Mouse (Mus musculus) hindbrain, embryonic 13.5 days (tissue): ENCODE results near the gene Dclre1b. TPM values are rescaled to one million over a fixed set of nuclear protein-coding genes. Genes with fewer than 3 reads are reported as not detected.
"Not testable (repeated sequence)": the region's sequence is repeated elsewhere in the genome, so short reads cannot be mapped to it uniquely, and the experiment has no call there.

Experiments
- ATAC-seq: fragments of 200-750 bp; cut with Nextera tagmentation; 2 replicates; pipeline ENCODE4 v1.8.0; 2017; ENCODE audit warnings: moderate TSS enrichment; ENCODE audit not compliant: low FRiP score
- H3K27ac ChIP-seq: fragments of 300-500 bp; sonication (generic); 2 replicates; pipeline ENCODE4 v1.5.1; 2015; ENCODE audit warnings: inconsistent platforms, mild to moderate bottlenecking, moderate library complexity
- H3K27me3 ChIP-seq: fragments of 300-500 bp; sonication (generic); 2 replicates; pipeline ENCODE4 v1.6.1; 2015; ENCODE audit warnings: mild to moderate bottlenecking, inconsistent platforms
- H3K36me3 ChIP-seq: fragments of 300-500 bp; sonication (generic); 2 replicates; pipeline ENCODE4 v1.6.1; 2015; ENCODE audit warnings: mild to moderate bottlenecking, inconsistent platforms
- H3K4me1 ChIP-seq: fragments of 300-500 bp; sonication (generic); replicated peaks from 2 replicates; pipeline ENCODE4 v1.6.1; 2015; ENCODE audit warnings: inconsistent platforms
- H3K4me2 ChIP-seq: fragments of 300-500 bp; sonication (generic); 2 replicates; pipeline ENCODE4 v1.6.1; 2015; ENCODE audit warnings: inconsistent platforms, mild to moderate bottlenecking, moderate library complexity
- H3K4me3 ChIP-seq: fragments of 300-500 bp; sonication (generic); 2 replicates; pipeline ENCODE4 v1.5.1; 2015; ENCODE audit warnings: mild to moderate bottlenecking, inconsistent platforms
- H3K9ac ChIP-seq: fragments of 300-500 bp; sonication (generic); 2 replicates; pipeline ENCODE4 v1.6.1; 2015; ENCODE audit warnings: mild to moderate bottlenecking, inconsistent platforms
- H3K9me3 ChIP-seq: fragments of 300-500 bp; sonication (generic); 2 replicates; pipeline ENCODE4 v1.6.1; 2016; ENCODE audit warnings: inconsistent platforms
- WGBS: fragments of 180-500 bp; shearing (Covaris S2); methylation state at CpG from one replicate; pipeline ENCODE4 v1.1.7; 2015; 5-methylcytosine and 5-hydroxymethylcytosine counted together
- polyA plus RNA-seq: library from polyadenylated mRNA; unstranded; fragments of >200 nt; fragmentation: Nextera tagmentation; extraction: Ambion mirVana; gene quantifications from 2 replicates; pipeline ENCODE4 v1.2.1, GENCODE M21; 2015

The Dclre1b gene
- polyA plus RNA-seq, 1 experiment from 2014 or later = 22.2 TPM

- H3K9me3 ChIP-seq = no peaks in the 10 kb centered on the region
- no peaks in the 10 kb centered on the region for H3K27me3 ChIP-seq
- no peak overlapping the region for H3K4me2 ChIP-seq
- ATAC-seq = no peak
- H3K4me1 ChIP-seq = no peaks in the 10 kb centered on the region
- WGBS = 100% methylated on average over 5 of the region's 5 CpGs
- no peaks in the 10 kb centered on the region for H3K36me3 ChIP-seq
- H3K9ac ChIP-seq = no peak overlapping the region
- no peak overlapping the region for H3K4me3 ChIP-seq
- H3K27ac ChIP-seq = no peak overlapping the region
Observed at GRCm38 (mm10) chr3:103836453-103836852, 27.2 kb upstream of the Dclre1b start.

DNA sequence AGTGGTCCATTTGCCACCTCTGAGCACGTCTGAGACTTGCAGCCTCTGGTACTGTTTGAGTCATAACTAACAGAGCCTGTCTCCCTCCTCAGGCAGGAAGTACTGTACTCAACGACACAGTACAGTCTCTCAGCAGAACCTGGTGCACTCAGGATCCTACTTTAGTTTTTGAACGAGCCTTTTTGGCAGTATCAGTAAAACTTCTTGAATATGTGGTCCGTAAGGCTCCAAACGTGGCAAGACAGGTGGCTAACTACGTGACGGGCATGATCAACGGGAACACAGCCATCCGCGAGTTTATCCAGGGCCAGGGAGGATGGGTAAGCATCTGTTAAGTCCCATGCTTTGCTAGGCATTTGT, 26.7 kb upstream of the Dclre1b start:
- ATAC-seq = no peak
- 83% methylated on average over 10 of the region's 10 CpGs for WGBS
- Histone ChIP-seq H3K4me2 (no peak overlapping the region), H3K9ac (no peak overlapping the region), H3K9me3 (no peaks in the 10 kb centered on the region), H3K36me3 (no peaks in the 10 kb centered on the region), H3K4me3 (no peak overlapping the region), H3K27ac (no peak overlapping the region), H3K4me1 (no peaks in the 10 kb centered on the region), H3K27me3 (no peaks in the 10 kb centered on the region)

GRCm38 (mm10) chr3:103835272-103835950, 26.2 kb upstream of the Dclre1b start:
- H3K4me3 ChIP-seq = no peak overlapping the region
- no peak overlapping the region for H3K4me2 ChIP-seq
- 82% methylated on average over 6 of the region's 6 CpGs for WGBS
- no peaks in the 10 kb centered on the region for H3K9me3 ChIP-seq
- H3K4me1 ChIP-seq = no peaks in the 10 kb centered on the region
- H3K36me3 ChIP-seq = no peaks in the 10 kb centered on the region
- H3K27ac ChIP-seq = no peak overlapping the region
- ATAC-seq = no peak
- H3K27me3 ChIP-seq = no peaks in the 10 kb centered on the region
- no peak overlapping the region for H3K9ac ChIP-seq

GRCm38 (mm10) chr3:103834001-103834400, 24.8 kb upstream of the Dclre1b start:
- Histone ChIP-seq H3K9ac (no peak overlapping the region), H3K36me3 (no peaks in the 10 kb centered on the region), H3K27me3 (no peaks in the 10 kb centered on the region), H3K4me2 (no peak overlapping the region), H3K4me3 (no peak overlapping the region), H3K4me1 (no peaks in the 10 kb centered on the region), H3K9me3 (no peaks in the 10 kb centered on the region), H3K27ac (no peak overlapping the region)
- WGBS = 90% methylated on average over 2 of the region's 2 CpGs
- no peak for ATAC-seq

GRCm38 (mm10) chr3:103832426-103832825, 23.2 kb upstream of the Dclre1b start, which contains the start of gene Bcl2l15:
Gene Bcl2l15, plus strand, starts transcription at chr3:103832601.
- H3K9ac ChIP-seq = no peak within 1 kb of the TSS
- no peaks in the 10 kb centered on the region for H3K9me3 ChIP-seq
- ATAC-seq = no peak
- H3K27me3 ChIP-seq = no peaks in the 10 kb centered on the region
- H3K4me1 ChIP-seq = no peaks in the 10 kb centered on the region
- no peak within 1 kb of the TSS for H3K4me3 ChIP-seq
- no peaks in the 10 kb centered on the region for H3K36me3 ChIP-seq
- no peak within 1 kb of the TSS for H3K27ac ChIP-seq
- no peak within 1 kb of the TSS for H3K4me2 ChIP-seq

GRCm38 (mm10) chr3:103831146-103831545, 21.9 kb upstream of the Dclre1b start:
- Histone ChIP-seq H3K4me2 (no peak overlapping the region), H3K4me3 (no peak overlapping the region), H3K4me1 (no peaks in the 10 kb centered on the region), H3K36me3 (0 out of 2 replicates have a peak, but pooled peaks cover 4% of the 10 kb centered on the region), H3K27me3 (no peaks in the 10 kb centered on the region), H3K9ac (no peak overlapping the region), H3K9me3 (no peaks in the 10 kb centered on the region), H3K27ac (no peak overlapping the region)
- 85% methylated on average over 7 of the region's 7 CpGs for WGBS
- ATAC-seq = no peak

DNA sequence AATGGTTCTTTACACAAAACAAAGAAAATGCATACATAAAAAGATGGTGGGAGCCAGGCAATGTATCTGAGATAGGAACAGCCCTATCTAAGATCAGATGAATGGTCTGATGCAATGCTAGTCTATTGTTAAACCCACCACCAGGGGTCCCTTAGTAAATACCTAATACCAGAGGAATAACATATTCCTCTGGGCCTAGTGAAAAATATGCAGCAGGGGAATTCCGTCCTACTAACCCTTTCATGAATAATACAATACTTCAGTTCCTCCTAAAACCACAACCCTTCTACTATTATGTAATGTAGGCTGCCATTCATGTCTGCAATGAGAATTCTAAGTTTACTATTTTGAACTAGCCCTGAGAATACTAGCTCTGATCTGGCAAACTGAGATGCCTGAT, 21.4 kb upstream of the Dclre1b start:
- H3K9ac ChIP-seq, H3K36me3 ChIP-seq, H3K4me3 ChIP-seq, H3K9me3 ChIP-seq, H3K27ac ChIP-seq, H3K27me3 ChIP-seq, H3K4me2 ChIP-seq, ATAC-seq, H3K4me1 ChIP-seq: not testable (repeated sequence)
- WGBS = 54% methylated on average over 1 of the region's 1 CpGs

- no peaks in the 10 kb centered on the region for H3K4me1 ChIP-seq
- no peak overlapping the region for H3K4me3 ChIP-seq
- no peak overlapping the region for H3K4me2 ChIP-seq
- 0 out of 2 replicates have a peak, but pooled peaks cover 4% of the 10 kb centered on the region for H3K36me3 ChIP-seq
- H3K27ac ChIP-seq = no peak overlapping the region
- 88% methylated on average over 3 of the region's 3 CpGs for WGBS
- no peak for ATAC-seq
- no peaks in the 10 kb centered on the region for H3K9me3 ChIP-seq
- H3K9ac ChIP-seq = no peak overlapping the region
- no peaks in the 10 kb centered on the region for H3K27me3 ChIP-seq
Observed at GRCm38 (mm10) chr3:103829036-103829435, 19.8 kb upstream of the Dclre1b start.

DNA sequence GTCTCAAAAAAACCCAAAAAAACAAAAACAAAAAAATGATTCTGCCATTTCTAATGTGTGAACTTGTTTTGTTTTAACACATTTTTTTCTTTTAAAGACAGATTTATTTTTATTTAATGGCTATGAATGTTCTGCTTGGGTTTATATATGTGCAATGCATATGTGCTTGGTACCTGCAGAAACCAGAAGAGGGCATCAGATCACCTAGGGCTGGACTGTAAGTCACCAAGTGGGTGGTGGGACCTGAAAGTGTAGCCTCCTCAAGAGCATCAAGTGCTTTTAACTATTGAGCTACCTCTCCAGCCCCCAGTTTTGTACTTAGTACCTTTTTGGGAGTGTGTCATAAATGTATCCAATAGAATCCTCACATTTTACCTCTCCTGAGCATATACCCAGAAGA, 18.3 kb upstream of the Dclre1b start:
- H3K27me3 ChIP-seq = no peaks in the 10 kb centered on the region
- peaks cover 11% of the 10 kb centered on the region for H3K36me3 ChIP-seq
- no peak overlapping the region for H3K9ac ChIP-seq
- H3K4me2 ChIP-seq = no peak overlapping the region
- no peaks in the 10 kb centered on the region for H3K9me3 ChIP-seq
- peaks cover 3% of the 10 kb centered on the region; the same call in 1 of the 2 replicates for H3K4me1 ChIP-seq
- H3K4me3 ChIP-seq = no peak overlapping the region
- ATAC-seq = no peak
- H3K27ac ChIP-seq = no peak overlapping the region

GRCm38 (mm10) chr3:103810967-103811366, 1.7 kb upstream of the Dclre1b start:
- Histone ChIP-seq H3K4me3 (no peak overlapping the region), H3K4me2 (no peak overlapping the region), H3K36me3 (peaks cover 25% of the 10 kb centered on the region), H3K9me3 (no peaks in the 10 kb centered on the region), H3K27me3 (no peaks in the 10 kb centered on the region), H3K4me1 (peaks cover 18% of the 10 kb centered on the region), H3K9ac (no peak overlapping the region), H3K27ac (no peak overlapping the region)
- 90% methylated on average over 6 of the region's 6 CpGs for WGBS
- no peak for ATAC-seq

DNA sequence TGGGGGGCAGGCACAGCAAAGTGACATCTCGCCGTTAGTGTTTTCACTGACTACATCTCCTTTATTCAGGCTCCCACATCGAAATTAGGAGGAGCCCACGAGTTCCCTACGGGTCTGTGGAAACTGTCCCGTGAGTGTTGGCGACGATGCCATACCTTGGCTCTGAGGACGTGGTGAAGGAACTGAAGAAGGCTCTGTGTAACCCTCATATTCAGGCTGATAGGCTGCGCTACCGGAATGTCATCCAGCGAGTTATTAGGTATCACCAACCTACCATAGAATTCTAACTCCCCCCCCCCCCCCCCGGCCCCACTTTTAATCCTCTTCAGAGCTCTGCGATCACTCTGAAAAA, 531 bp upstream of the Dclre1b start:
- Histone ChIP-seq H3K4me3 (peak overlapping the region; percentile 82), H3K36me3 (peaks cover 22% of the 10 kb centered on the region), H3K27me3 (no peaks in the 10 kb centered on the region), H3K4me1 (peaks cover 18% of the 10 kb centered on the region), H3K4me2 (peak overlapping the region; percentile 68), H3K9ac (peak overlapping the region; percentile 89), H3K9me3 (no peaks in the 10 kb centered on the region), H3K27ac (peak overlapping the region; percentile 94)
- 4% methylated on average over 14 of the region's 14 CpGs for WGBS
- peak; percentile 78 for ATAC-seq

- Histone ChIP-seq H3K27me3 (no peaks in the 10 kb centered on the region), H3K4me3 (no peak overlapping the region), H3K9ac (no peak overlapping the region), H3K4me1 (peaks cover 18% of the 10 kb centered on the region), H3K27ac (no peak overlapping the region), H3K36me3 (peaks cover 44% of the 10 kb centered on the region), H3K4me2 (no peak overlapping the region), H3K9me3 (no peaks in the 10 kb centered on the region)
- ATAC-seq = no peak
- 95% methylated on average over 1 of the region's 1 CpGs for WGBS
Observed at GRCm38 (mm10) chr3:103805671-103806070, 3.6 kb downstream of the Dclre1b start.

- peaks cover 3% of the 10 kb centered on the region for H3K4me1 ChIP-seq
- no peak overlapping the region for H3K4me3 ChIP-seq
- peaks cover 45% of the 10 kb centered on the region for H3K36me3 ChIP-seq
- no peak overlapping the region for H3K4me2 ChIP-seq
- H3K9me3 ChIP-seq = no peaks in the 10 kb centered on the region
- H3K27me3 ChIP-seq = no peaks in the 10 kb centered on the region
- H3K9ac ChIP-seq = no peak overlapping the region
- ATAC-seq = no peak
- no peak overlapping the region for H3K27ac ChIP-seq
- WGBS = 88% methylated on average over 8 of the region's 8 CpGs
Observed at GRCm38 (mm10) chr3:103802861-103803260, 6.4 kb downstream of the Dclre1b start.
